Mouse (Mus musculus) lung, adult 2 months (tissue): ENCODE results near the gene Pax8.

ENCODE experiments used
- CTCF ChIP-seq: fragments of 200-500 bp; IDR thresholded peaks from 2 replicates; pipeline ENCODE4 v1.5.1; 2011; ENCODE audit warnings: mild to moderate bottlenecking, low read length, control low read depth; ENCODE audit not compliant: insufficient read depth
- POLR2A ChIP-seq: fragments of 200-500 bp; IDR thresholded peaks from 2 replicates; pipeline ENCODE4 v1.6.1; 2011; ENCODE audit warnings: low read depth, mild to moderate bottlenecking, control low read depth, low read length, borderline replicate concordance; ENCODE audit errors: extremely low read depth

GRCm38 (mm10) chr2:24453206-24453605 is 22.2 kb downstream of the Pax8 start:
- TF ChIP-seq CTCF (no peak), POLR2A (no peak)
